Mouse (Mus musculus) cerebellum, adult 11-12 months (tissue): ENCODE results near the gene Apba1.

Experiments
- DNase-seq: peaks from one replicate; pipeline ENCODE4 v3.0.0; 2022

Apba1 gene

GRCm38 (mm10) chr19:23984186-23984585, 225.5 kb downstream of the Apba1 start:
- no peak for DNase-seq

DNA sequence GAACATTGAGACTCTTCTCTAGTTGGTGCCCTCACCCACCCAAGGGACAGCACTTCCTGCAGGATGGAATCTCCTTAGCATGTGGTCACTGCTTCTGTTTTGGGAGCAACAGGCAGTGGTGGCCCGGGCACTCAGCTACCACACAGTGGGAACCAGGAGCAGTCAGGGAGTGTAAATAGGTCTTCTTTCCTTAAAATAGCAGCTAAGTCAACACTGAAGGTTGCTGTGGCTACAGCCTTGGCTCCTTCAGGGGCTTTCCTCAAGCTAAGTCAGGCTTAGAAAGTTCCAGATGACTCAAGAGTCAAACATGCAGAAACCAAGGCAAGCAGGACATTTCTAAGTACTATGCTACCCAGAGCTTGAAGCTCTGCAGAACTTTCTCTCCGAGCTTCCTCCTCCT, 228.6 kb downstream of the Apba1 start:
- no peak for DNase-seq

GRCm38 (mm10) chr19:23988166-23988565, 229.5 kb downstream of the Apba1 start:
- no peak for DNase-seq

GRCm38 (mm10) chr19:23995766-23996399, 237.2 kb downstream of the Apba1 start:
- no peak for DNase-seq
